Mouse (Mus musculus) left cerebral cortex, postnatal 4 days (tissue): Measurements from ENCODE around the gene Itpk1. TPM values are rescaled to one million over a fixed set of nuclear protein-coding genes. Genes with fewer than 3 reads are reported as not detected.
A peak's percentile ranks its signal among the peaks of the same experiment; 100 is the strongest.

Experiments
- DNase-seq: peaks from one replicate; pipeline ENCODE4 v3.0.0-alpha.2; 2022
- intact Hi-C: fragments of 180-260 bp; cut with DNase I; formaldehyde crosslinking; loops from one replicate; pipeline ENCODE4 v1.15.1; 2025
- total RNA-seq, 2 experiments: library from RNA; stranded (reverse); gene quantifications; 2 replicates each; pipeline ENCODE4 v1.2.3; 2021

Itpk1 gene
- total RNA-seq, 2 experiments from 2014 or later: 80.2 to 88.1 TPM

DNA sequence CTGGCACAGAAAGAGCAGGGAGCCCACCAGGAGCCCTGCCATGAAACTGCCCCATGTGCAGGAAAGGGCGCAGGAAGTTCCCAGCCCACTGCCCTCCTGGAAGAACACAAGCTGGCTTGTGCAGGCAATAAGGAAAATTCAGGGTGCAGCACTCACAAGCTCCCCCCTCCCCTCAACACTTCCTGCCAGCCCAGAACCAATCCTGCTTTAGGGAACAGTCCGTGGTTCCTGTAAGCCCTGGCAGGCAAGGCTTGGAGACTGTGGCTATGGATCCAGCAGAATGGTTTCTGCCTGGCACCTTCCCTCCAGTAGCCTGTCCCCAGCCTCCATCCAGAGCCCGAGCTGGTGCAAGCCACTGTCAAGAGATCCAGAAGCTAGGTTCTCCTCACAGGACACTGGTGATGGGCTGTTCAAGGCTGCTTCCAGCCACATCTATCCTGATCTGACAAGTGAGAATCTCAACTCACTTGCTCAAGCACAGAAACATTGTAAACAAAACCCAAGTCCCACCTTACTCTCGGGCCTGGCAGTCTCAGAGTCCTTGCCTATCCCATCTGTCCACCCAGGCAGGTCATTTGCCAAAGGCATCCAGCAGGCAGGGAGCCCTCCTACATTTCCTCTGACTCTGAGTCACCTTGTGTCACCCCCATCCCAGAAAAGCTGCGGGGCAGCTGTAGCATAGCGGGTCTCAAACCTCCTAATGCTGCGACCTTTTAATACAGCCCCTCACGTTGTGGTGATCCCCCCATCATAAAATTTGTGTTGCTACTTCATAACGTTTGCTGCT is 102.3 kb downstream of the Itpk1 start:
- DNase-seq: no peak
- intact Hi-C loops: no loop called here

DNA sequence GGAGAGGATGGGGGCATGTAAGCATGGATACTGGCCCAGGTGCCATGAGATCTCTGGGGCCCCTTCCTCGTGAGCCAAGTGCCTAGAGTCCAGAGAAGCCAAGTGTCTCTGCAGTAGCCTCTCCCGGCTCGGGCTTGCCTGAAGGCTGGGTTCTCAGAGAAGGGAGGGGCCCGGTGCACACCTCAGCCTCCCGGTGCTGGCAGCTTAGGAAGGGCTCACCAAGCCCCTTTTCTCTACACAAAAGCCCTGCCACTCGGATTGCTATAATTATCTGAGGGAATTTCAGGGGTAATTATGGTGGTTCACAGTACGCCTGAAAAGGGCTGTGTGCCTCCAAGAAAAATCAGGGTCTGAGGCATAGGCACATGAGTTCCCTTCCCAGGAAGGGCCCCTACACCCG is 102.9 kb downstream of the Itpk1 start:
- intact Hi-C loops: no loop called here
- DNase-seq: no peak

DNA sequence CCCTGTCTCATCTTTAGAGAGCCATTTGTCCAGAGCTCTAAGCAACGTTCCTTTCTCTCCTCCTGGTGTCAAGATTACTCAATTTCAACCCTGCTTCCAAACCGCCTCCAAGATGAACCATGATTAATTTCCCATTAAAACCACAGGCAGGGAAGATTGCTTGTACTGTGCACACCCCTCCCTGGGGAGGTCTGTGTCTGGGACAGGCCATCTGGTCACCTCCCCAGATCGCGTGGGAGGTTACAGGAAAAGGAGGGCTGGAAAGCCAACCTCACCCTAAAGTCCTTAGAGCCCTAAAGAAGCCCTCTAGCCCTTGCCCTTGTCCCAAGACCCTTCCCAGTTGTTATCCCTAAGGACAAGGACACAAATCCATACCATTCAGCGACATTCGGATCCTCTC is 104.4 kb downstream of the Itpk1 start:
- intact Hi-C loops: no loop called here
- peak; percentile 49 for DNase-seq

DNA sequence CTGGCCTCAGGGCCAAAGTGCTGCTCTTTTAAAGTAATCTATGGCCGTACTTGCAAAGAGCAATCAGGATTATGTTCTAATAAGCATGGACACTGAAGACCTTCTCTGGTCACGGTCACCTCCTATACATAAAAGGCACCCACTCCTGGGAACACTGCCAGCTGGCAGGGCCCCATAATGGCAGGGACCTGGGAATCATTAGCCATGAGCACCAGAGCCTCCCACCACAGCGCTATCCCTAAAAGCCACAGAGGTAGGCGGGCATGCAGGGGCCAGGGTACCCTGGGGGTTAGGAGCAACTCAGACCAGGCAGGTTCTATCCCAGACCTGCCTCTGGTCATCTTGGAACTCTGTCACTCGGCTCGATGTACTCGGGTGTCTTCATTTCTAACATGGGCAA is 104.9 kb downstream of the Itpk1 start:
- DNase-seq: peak; percentile 58
- intact Hi-C loops: no loop called here

DNA sequence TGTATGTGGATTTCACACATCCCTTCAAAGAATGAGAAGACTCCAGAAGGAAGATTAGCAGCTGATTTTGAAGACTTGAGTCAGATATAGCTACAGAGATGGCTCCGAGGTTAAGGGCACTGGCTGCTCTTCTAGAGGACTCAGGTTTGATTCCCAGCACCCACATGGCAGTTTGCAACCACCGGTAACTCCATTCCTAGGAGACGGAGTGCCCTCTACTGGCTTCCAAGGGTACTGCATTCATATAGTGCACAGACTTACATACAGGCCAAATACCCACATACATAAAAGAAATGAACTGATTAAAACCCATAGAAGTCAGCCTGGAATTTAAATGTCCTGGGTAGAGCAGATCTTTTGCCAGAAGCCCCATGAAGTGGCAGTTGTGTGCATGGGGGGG is 106.2 kb downstream of the Itpk1 start:
- intact Hi-C loops: no loop called here
- no peak for DNase-seq

DNA sequence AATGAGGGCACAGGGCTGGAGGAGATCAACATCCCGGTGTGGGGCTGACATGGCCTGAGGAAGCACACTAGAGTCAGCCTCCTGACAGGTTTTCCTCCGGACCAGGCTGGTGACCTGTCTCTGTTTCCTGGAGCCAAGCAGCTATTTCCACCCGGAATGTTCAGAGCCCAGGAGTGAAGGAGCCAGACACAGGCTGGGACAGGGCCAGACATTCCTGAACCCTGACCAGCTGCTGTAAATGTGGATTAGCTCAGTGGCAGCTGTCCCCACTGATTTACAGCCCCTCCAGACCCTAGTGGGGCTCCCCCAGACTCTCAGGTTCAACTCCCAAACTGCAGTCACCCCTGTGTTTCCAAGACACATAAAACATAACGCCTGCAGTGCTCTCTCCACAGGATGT is 107.3 kb downstream of the Itpk1 start:
- no peak for DNase-seq
- intact Hi-C loops: no loop called here

DNA sequence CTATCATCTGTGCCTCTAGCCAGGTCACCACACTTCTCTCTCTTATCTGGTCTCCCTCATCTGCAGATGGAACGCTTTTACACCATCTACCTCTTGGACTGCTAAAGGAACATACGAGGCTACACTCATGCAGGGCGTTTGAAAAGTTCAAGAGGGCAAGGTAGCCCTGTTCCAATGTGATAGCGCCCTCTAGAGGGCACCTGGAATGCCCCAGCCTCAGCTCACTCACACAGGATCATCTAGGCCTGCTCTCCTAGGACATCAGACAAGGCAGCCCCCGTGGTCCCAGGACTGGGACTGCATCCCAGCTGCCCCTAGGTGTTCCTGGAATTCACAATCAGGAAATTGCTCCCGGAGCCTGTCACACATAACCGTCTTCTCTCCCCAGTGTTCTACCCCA is 108.3 kb downstream of the Itpk1 start:
- no peak for DNase-seq
- intact Hi-C loops: no loop called here

DNA sequence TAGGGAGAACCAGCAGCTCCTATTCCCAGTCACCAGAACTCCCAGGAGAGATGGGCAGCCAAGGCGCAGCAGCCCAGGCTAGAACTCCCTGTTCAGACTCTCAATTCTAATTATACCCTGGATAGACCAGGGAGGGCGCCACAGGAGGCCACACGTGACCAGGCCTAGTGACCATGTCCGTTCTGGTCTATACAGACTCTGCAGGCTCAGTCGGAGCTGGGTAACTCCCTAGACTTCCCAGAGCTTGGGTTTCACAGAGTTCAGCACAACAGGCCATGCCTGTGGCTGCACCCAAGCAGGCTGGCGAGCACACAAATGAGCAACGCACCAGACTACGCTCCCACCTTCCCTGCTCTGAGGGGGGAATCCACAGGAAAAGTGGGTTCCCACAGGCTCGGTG is 110.1 kb downstream of the Itpk1 start:
- intact Hi-C loops: no loop called here
- no peak for DNase-seq

DNA sequence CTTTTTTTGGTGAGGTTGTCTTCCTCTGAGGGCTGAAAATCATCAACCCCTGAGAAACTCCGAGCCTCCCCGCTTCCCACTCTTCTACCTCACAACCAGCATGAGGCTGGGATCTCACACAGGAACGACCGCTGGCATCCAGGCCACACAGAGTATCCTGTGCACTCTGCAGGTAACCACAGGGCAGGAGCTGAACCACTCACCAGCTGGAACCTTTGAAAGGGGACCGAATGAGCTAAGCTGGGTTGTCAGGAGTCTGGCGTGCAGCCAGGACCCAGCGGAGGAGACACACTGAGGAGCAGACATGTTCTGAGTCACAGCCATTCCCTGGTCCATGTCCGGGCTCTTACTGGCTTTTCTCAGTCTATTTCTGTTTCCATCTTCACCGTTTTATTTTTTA is 111.0 kb downstream of the Itpk1 start:
- intact Hi-C loops: no loop called here
- peak; percentile 91 for DNase-seq

DNA sequence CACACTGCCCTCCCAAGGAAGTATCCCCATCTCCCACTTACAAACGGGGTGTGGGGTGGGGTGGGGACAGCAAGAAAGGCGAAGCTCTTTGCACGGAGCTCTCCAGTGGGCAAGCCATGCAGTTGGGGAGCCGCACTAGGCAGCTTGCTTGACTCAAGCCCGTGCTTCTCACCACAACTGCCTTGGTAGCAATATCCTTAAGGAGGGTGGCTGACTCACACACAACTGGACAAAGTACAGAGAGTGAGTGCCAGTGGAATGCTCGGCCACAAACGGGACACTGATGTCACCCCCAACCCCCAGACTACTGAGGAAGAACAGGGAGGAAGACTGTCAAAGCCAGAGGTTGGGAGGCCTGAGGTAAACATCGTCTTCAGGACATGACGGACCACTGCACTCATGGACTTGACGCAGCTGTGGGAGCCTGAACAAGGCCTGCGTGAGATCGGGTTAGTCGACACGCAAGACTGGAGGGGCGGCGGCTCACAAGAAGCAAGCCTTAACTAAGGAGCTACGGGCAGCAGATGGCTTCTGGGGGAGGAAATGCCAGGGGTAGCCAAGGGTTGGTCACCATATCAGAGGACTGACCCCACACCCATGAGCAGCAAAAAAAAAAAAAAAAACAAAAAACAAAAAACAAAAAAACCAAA is 113.9 kb downstream of the Itpk1 start:
- intact Hi-C loops: no loop called here
- DNase-seq: no peak

DNA sequence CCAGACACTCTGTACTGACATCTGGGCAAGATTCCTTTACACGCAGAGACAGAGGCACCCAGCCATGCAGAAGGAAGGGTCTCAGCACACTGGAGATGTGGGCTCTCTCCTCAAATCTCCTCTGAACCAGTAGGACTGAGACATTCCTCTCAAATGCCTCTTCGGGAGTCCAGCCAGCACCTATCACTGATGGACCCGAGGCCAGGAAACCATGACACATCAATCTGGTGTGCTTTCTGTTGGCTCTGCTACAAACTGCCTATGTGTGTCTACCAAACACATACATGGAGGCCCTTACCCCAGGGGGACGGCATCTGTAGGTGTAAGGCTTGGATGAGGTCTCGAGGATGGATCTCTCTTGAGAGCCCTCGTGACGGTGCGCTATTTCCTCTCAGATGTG is 117.6 kb downstream of the Itpk1 start:
- no peak for DNase-seq
- intact Hi-C loops: no loop called here

DNA sequence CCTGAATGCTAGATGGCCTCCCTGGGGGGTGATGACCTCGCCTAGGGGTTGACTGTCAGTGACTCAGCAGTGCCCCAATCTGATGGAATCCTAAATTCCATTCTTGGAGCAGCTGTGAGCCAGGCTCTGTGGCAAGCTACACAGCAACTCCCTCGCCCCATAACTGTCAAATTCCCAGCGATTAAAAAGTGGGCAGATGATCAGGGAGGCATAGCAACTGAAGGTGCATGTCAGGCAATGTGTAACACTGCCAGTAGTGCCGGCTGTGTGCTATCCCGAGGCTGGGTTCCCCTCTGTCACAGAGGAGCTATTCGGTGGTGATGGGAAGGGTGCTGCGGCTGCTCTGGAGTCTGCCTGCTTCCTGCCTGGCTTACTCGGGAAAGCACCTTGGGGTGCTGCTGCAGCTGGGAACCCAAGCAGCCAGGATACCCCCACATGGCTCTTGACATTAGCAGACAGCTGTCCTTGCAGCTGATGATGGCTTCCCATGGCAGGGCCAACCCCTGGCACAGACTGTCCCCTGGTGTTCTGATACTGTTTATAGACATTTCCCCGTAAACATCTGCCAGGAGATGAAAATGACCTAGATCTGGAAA is 118.3 kb downstream of the Itpk1 start:
- intact Hi-C loops: no loop called here
- no peak for DNase-seq

DNA sequence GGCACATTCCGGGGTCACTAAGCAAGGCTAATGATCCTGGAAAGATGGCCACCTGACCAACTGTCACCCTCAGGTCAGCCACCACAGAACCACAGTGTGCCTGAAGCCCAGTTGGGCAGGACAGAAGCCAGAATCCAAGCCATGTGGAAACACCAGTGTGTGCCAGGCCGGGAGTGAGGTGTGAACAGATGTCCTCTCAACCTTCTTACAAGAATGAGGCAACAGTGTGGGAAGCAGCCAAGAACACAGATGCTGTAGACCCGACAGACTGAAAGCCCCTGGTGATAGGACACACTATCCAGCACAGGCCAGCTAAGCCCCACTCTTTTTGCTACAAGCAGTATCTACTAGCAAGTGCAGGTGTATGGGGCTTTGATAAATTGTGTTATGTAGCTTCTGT is 119.3 kb downstream of the Itpk1 start:
- intact Hi-C loops: no loop called here
- peak; percentile 78 for DNase-seq

DNA sequence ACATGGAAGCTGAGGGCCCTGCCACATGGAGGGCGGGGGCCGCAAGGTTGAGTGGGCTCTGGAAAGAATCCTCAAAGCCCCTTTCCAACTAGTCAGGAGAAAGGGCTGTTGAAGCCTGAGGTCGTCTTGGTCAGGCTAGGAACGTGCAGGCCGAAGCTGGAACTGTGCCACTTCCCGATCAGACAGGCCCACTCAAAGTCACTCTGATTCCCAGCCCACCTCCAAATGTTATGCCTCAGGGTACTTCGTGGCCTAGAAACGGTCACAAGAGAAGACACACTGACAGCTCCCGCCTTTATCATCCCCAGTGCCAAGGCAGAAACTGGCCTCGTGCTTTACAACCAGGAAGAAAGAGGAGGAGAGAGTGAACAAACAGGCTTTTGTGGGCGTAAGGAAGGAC is 122.3 kb downstream of the Itpk1 start:
- intact Hi-C loops: no loop called here
- peak; percentile 44 for DNase-seq

DNA sequence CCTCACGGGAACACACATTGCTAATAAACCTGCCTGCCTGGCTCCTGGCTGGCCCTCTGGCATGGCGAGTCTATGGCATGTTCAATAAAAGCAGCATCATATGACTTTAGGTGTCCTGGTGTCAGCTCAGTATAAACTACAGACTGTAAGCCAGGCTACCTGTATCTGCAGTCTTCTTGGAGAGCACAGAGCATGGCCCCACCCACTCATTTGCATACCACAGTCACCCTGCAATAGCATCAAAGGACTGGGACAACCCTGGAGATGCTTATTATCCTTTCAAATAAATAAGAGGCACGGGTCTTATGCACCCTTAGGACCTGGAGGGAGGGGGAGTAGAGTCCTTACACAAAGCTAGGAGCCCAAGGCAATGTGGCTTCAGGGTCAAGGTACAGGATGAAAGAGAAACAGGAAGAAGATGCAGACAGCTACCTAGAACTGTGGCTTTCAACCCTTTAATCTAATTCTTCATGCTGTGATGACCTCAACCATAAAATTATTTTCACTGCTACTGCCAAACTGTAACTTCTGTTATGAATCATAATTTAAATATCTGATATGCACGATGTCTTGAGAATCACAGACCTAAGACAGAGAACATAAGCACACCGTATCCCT is 123.0 kb downstream of the Itpk1 start:
- no peak for DNase-seq
- intact Hi-C loops: no loop called here

DNA sequence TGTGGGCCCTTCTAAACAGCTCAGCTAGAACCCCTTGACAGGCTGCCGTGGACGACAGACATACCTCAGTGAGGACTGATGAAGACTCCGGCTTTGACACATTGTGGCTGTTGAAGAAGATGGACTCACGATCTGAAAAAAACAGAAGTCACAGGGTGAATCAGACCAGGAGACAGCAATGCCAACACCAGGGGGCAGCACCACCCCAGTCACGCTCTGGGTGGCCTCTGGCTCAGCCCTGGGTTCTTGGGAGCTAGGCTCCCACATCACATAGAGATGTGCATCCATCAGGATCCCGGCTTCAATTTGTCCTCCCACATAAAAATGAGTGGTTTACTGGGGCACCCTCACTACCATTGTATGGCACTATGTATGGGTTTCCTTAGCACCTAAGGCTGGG is 125.7 kb downstream of the Itpk1 start:
- intact Hi-C loops: loop anchor here (5.0 kb wide), 1 partner anchor 123 kb away; the partner anchor contains the start of gene Itpk1
- peak; percentile 85 for DNase-seq

DNA sequence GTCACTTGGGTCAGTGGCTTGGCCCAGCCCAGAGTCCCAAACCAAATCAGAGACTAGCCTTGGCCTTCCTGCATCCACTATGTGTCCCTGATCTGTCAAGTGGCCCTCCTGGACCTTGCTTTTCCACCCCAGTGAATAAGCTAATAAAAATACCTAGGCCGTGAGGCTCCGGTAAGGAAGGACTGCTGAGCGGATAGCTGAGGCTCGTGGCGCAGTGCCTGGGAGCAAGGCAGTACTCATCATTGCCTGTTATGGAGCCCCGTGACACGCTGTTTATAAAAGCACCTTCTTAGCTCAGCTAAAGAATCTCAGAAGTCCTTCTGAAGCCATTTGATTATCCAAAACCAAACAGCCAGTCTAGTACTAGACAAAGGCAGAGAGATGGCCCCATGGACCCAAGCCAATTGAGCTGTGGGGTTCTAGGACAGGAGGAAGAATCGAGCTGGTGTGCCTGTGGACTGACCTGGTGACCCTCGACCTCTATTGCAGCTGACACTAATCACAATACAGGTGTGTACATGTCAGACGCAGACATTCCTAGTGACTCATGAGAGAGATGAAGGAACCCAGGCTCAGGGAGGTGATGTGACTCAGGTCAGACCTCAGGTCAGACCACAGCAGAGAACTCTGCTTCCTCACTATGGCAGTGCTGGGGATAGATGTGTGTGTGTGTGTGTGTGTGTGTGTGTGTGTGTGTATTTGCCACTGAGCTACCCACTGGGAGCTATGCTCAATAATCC is 127.9 kb downstream of the Itpk1 start:
- intact Hi-C loops: loop anchor here (5.0 kb wide), 1 partner anchor 125 kb away; the partner anchor contains the start of gene Itpk1
- DNase-seq: no peak

DNA sequence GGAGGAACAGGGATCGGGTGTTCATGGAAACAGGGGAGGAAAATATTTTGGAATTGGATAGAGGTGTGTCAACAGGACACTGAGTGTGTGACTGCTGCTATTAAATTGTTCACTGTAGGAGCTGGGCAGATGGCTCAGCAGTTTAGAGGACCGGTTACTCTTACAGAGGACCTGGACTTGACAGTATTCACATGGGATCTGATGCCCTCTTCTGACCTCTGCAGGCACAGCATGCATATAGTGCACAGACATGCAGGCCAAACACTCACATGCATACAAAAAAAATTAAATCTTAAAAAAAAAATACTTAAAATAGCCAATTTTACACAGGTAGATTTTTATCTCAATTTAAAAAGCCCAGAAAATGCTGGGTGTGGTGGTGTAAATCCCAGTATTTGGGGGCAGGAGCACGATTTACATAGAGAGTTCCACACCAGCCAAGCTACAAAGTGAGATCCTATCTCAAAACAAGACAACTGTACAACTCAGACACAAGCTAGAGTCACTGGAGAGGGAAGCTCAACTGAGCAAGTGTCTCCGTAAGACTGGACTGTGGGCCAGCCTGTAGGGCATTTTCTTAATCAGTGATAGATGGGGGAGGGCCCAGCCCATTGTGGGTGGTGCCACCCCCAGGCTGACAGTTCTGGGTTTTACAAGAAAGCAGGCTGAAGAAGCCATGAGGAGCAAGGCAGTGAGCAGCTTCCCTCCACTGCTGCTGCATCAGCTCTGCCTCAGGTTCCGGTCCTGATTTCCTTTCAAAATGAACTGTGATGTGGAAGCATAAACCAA is 129.0 kb downstream of the Itpk1 start:
- intact Hi-C loops: loop anchor here (5.0 kb wide), 1 partner anchor 127 kb away; the partner anchor contains the start of gene Itpk1
- no peak for DNase-seq

DNA sequence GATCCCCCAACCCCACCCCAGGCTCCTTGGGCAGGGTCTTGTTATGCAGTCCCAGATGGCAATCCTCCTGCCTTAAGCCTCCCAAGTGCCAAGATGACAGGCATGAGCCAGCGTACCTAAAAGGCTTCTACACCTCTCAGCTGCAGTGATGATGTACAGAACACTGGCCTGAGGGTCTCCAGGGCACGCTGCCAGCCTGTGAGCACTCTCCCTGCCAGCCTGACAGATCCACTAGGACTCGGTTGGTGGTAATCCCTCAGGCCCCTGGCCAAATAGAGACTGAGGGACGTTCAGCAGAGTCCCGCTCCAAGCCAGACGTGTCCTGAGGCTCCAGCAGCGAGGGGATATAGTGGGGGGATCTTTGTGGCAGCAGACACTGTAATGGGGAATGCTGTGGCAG is 131.7 kb downstream of the Itpk1 start:
- intact Hi-C loops: no loop called here
- DNase-seq: peak; percentile 72

DNA sequence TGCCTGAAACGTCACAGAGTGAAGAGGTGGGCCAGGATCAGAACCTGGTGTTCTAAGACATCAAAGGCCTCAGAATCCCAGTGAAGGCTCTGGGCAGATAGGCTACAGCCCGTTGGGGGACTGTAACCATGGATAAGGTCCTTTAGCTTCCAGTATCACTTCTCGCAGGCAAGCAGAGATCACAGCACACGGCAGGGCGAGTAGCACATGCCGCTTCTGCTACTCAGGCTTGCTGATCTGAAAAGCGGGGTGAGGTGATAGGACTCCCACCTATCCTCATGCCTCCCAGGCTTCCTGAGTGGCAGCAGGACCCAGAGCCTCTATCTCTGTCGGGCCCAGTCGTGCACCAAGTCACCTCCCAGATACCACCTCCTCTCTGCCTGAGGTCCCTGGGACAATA is 133.1 kb downstream of the Itpk1 start:
- intact Hi-C loops: no loop called here
- no peak for DNase-seq
